ENCODE assay signal across 10 mouse cellular contexts in genomic region chr12:33245455-33245854, GRCm38 (mm10).
DNase-seq lines count a peak whose midpoint lies in the region; ATAC-seq and TF ChIP-seq lines count a peak whose summit lies in the region.
"Had no signal": no experiment of that assay in that cellular context is flagged by ENCODE, and none has a peak within 500 bp of the region (broad histone marks: within the 10 kb centered on the region; RNA-seq: fewer than 3 reads in every experiment).

No protein-coding gene starts in this region.

- no peak for TF ChIP-seq POLR2A in myocyte (IDR thresholded peaks at IDR 0.05; ENCODE audit: insufficient read length, low read depth)

- no peaks in the 10 kb centered on the region for H3K27me3 ChIP-seq in neural tube, embryonic 12.5 days (replicated peaks)
- no peaks in the 10 kb centered on the region for H3K27me3 ChIP-seq in hindbrain, embryonic 15.5 days
- no peaks in the 10 kb centered on the region for H3K27me3 ChIP-seq in myocyte (ENCODE audit: control insufficient read depth, insufficient read depth, insufficient read length)

- H3K9ac ChIP-seq in neural tube, embryonic 12.5 days, result 0 out of 2 replicates have a peak overlapping the region, but pooled peaks have one; percentile 17
- no peak overlapping the region for H3K9ac ChIP-seq in hindbrain, embryonic 15.5 days

- peak; percentile 27 for DNase-seq in cerebellum, adult 11 months
- no peak for DNase-seq in cerebellum, postnatal 4 days (ENCODE audit: low spot score in 2 of 2)
- DNase-seq in neural tube, embryonic 10.5 days (ENCODE audit: extremely low spot score, low spot score), result no peak
- DNase-seq in layer of hippocampus, adult 9-11 months, result no peak
- DNase-seq in left cerebral cortex, adult 18-20 months (ENCODE audit: low spot score in 2 of 2), result no peak
- DNase-seq: thymus, postnatal 14 days had no signal

- H3K4me3 ChIP-seq in neural tube, embryonic 12.5 days, result no peak overlapping the region
- no peak overlapping the region for H3K4me3 ChIP-seq in hindbrain, embryonic 15.5 days
- no peak overlapping the region for H3K4me3 ChIP-seq in myocyte

- H3K79me2 ChIP-seq in myocyte (ENCODE audit: control insufficient read depth, insufficient read depth), result no peaks in the 10 kb centered on the region

- no peak overlapping the region for H3K27ac ChIP-seq in neural tube, embryonic 12.5 days
- peak overlapping the region; percentile 56; the same call in 1 of the 2 replicates for H3K27ac ChIP-seq in hindbrain, embryonic 15.5 days (replicated peaks)
- H3K27ac ChIP-seq: kidney, postnatal 0 days had no signal

- no peaks in the 10 kb centered on the region for H3K9me3 ChIP-seq in neural tube, embryonic 12.5 days
- peaks cover 2% of the 10 kb centered on the region; the same call in 1 of the 2 replicates for H3K9me3 ChIP-seq in hindbrain, embryonic 15.5 days

- no peak for ATAC-seq in neural tube, embryonic 12.5 days (ENCODE audit: low FRiP score, low read depth)
- ATAC-seq in hindbrain, embryonic 15.5 days (ENCODE audit: low FRiP score, low read depth), result peak; percentile 12; the same call in 1 of the 2 replicates

- 78% methylated on average over 4 of the region's 4 CpGs for WGBS in neural tube, embryonic 12.5 days
- WGBS in hindbrain, embryonic 15.5 days, result 68% methylated on average over 4 of the region's 4 CpGs

- no peak overlapping the region for H3ac ChIP-seq in myocyte (ENCODE audit: control insufficient read depth, insufficient read length)

- peaks cover 6% of the 10 kb centered on the region for H3K36me3 ChIP-seq in neural tube, embryonic 12.5 days
- H3K36me3 ChIP-seq in hindbrain, embryonic 15.5 days, result peaks cover 3% of the 10 kb centered on the region; the same call in 1 of the 2 replicates
- no peaks in the 10 kb centered on the region for H3K36me3 ChIP-seq in myocyte (ENCODE audit: control insufficient read depth, insufficient read depth)

- H3K4me2 ChIP-seq in neural tube, embryonic 12.5 days (replicated peaks), result no peak overlapping the region
- H3K4me2 ChIP-seq in hindbrain, embryonic 15.5 days, result no peak overlapping the region
- H3K4me2 ChIP-seq in myocyte (ENCODE audit: low read depth), result peak overlapping the region; percentile 16

- H3K4me1 ChIP-seq in neural tube, embryonic 12.5 days, result peaks cover 58% of the 10 kb centered on the region
- peaks cover 54% of the 10 kb centered on the region for H3K4me1 ChIP-seq in hindbrain, embryonic 15.5 days (replicated peaks)

TF ChIP-seq in myocyte, 11 proteins besides CTCF, POLR2A, EP300 and RAD21:
- TF ChIP-seq MYOG (IDR thresholded peaks at IDR 0.05; ENCODE audit: control insufficient read depth in 1 of 3, insufficient read depth in 1 of 3, insufficient read length in 2 of 3, low read depth in 2 of 3) (no peak), REST (IDR thresholded peaks at IDR 0.05; ENCODE audit: insufficient read depth, insufficient read length) (no peak), CEBPB (IDR thresholded peaks at IDR 0.05; ENCODE audit: insufficient read depth, poor library complexity, severe bottlenecking) (no peak), USF1 (IDR thresholded peaks at IDR 0.05; ENCODE audit: low read depth) (no peak), MYOD1 (IDR thresholded peaks at IDR 0.05; ENCODE audit: control insufficient read depth in 1 of 3, insufficient read length in 2 of 3, low read depth in 2 of 3) (no peak), TCF12 (IDR thresholded peaks at IDR 0.05; ENCODE audit: insufficient read depth, poor library complexity, severe bottlenecking) (no peak), SRF (IDR thresholded peaks at IDR 0.05; ENCODE audit: control insufficient read depth, insufficient read length, low read depth) (no peak), POLR2AphosphoS2 (IDR thresholded peaks at IDR 0.05; ENCODE audit: insufficient read length, low read depth) (no peak), MAX (IDR thresholded peaks at IDR 0.05; ENCODE audit: low read depth) (no peak), TCF3 (IDR thresholded peaks at IDR 0.05; ENCODE audit: insufficient read length, low read depth) (no peak), E2F4 (IDR thresholded peaks at IDR 0.05; ENCODE audit: insufficient read depth) (no peak)
